Mouse (Mus musculus): ENCODE results near the gene Olfr1196.
"Not testable (repeated sequence)": the region's sequence is repeated elsewhere in the genome, so short reads cannot be mapped to it uniquely, and the experiment has no call there.

Gene Olfr1196

GRCm38 (mm10) chr2:88704497-88704896 lies at the start of gene Olfr1196:
Olfr1196 (minus strand) TSS chr2:88704597.
- in situ Hi-C loops (cut with MboI; ENCODE audit: low pct_unique_long_range_greater_than_20kb in 1 of 2, low sequenced_read_pairs in 2 of 2, unreplicated experiment in 1 of 2): no loop called here

DNA sequence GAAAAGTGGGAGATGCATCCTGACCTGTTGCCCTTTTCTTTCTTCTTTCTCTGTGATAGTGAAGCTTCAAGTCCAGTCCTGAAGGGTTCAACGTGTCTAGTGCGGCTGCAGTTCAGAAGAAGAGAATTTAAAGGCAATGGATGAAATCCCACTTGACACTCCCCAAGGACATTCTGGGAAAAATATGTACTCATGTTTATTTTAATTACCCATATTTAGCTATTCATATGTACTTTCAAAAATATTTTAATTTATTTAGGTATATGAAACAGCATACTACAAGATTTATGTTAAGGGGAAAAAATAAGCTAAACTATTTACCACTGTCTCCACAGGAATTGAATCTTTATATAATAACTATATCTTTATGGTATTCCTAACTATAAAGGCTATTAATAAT lies 46.9 kb upstream of the Olfr1196 start, which contains the start of gene Olfr1198:
Olfr1198 (minus strand) TSS at position 101 of the 400 bp plus-strand sequence.
- in situ Hi-C loops (cut with MboI; ENCODE audit: low pct_unique_long_range_greater_than_20kb in 1 of 2, low sequenced_read_pairs in 2 of 2, unreplicated experiment in 1 of 2): no loop called here

DNA sequence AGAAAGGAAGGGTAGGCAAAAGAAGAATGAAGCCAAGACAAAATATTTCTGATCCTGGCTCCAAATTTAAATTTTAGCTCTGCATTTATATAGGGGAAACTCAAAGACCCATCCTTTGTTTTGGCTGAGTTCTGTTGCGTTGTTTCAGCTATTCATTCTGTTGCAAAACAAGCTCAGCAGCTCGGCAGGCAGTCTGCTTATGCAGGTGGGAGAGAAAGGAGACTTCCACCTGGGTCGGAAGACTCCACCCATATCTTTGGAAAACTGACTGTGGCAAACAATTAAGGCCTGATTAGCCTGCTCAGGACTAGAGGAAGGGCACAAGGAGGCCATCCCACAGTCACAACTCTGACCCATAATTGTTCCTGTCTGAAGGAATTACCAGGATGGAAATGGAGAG lies 39.0 kb upstream of the Olfr1196 start:
- in situ Hi-C loops (cut with MboI; ENCODE audit: low pct_unique_long_range_greater_than_20kb in 1 of 2, low sequenced_read_pairs in 2 of 2, unreplicated experiment in 1 of 2): no loop called here

DNA sequence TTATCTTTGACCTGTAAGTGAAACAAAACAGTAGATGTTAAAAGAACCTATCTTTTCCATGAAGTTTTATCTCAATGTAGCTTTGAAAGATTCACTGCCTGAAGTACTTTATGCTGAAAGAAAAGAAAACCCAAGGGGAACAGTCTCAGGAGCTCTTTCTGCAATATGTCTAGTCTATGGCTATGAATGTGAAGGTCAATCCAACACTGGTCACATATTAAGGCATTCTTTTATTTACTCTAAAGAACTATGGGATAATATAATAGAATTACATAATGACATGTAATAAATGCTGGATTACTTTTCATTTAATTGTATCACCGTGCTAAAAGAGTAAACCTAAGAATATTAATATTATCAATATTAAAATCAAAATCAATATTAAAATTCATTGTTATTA lies 27.9 kb upstream of the Olfr1196 start, which contains the start of gene Olfr1197:
Olfr1197 (minus strand) TSS at position 101 of the 400 bp plus-strand sequence.
- in situ Hi-C loops (cut with MboI; ENCODE audit: low pct_unique_long_range_greater_than_20kb in 1 of 2, low sequenced_read_pairs in 2 of 2, unreplicated experiment in 1 of 2): no loop called here

- in situ Hi-C loops (cut with MboI; ENCODE audit: low pct_unique_long_range_greater_than_20kb in 1 of 2, low sequenced_read_pairs in 2 of 2, unreplicated experiment in 1 of 2): no loop called here
Measured at GRCm38 (mm10) chr2:88689087-88689486, 15.3 kb downstream of the Olfr1196 start, which contains the start of gene Olfr1195. Olfr1195 (minus strand) TSS chr2:88689187.

DNA sequence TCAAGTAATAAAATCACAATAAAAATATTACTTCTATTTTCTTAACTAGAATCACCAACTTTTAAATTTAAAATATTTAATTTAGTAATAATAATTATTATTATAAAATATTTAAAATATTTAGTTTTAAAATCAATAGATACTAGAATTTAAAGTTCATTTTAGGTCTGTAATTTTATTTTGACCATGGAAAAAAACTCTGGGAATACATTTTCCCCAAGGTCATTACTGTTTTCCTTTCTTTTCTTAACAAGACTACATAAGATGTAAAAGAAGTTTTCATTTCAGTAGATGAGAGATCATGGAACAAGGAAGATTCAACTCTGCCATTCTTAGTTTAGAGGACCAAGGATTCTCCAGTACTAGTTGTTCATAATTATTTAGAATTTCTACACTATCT lies 29.1 kb downstream of the Olfr1196 start, which contains the start of gene Olfr1193:
Olfr1193 (plus strand) TSS at position 301 of the 400 bp plus-strand sequence.
- in situ Hi-C loops (cut with MboI; ENCODE audit: low pct_unique_long_range_greater_than_20kb in 1 of 2, low sequenced_read_pairs in 2 of 2, unreplicated experiment in 1 of 2): not testable (repeated sequence)

- in situ Hi-C loops (cut with MboI; ENCODE audit: low pct_unique_long_range_greater_than_20kb in 1 of 2, low sequenced_read_pairs in 2 of 2, unreplicated experiment in 1 of 2): no loop called here
Measured at GRCm38 (mm10) chr2:88648209-88648608, 56.2 kb downstream of the Olfr1196 start, which contains the start of gene Olfr1192-ps1. Olfr1192-ps1 (plus strand) TSS chr2:88648509.
